Mouse (Mus musculus): ENCODE data around the gene Ifi27l2b. TPM values are rescaled to one million over a fixed set of nuclear protein-coding genes. Genes with fewer than 3 reads are reported as not detected.
"Not testable (repeated sequence)": the region's sequence is repeated elsewhere in the genome, so short reads cannot be mapped to it uniquely, and the experiment has no call there.

Gene Ifi27l2b
- polyA plus RNA-seq (2015; fragmentation: Nextera tagmentation; extraction: Ambion mirVana), result not detected in 2 replicates

DNA sequence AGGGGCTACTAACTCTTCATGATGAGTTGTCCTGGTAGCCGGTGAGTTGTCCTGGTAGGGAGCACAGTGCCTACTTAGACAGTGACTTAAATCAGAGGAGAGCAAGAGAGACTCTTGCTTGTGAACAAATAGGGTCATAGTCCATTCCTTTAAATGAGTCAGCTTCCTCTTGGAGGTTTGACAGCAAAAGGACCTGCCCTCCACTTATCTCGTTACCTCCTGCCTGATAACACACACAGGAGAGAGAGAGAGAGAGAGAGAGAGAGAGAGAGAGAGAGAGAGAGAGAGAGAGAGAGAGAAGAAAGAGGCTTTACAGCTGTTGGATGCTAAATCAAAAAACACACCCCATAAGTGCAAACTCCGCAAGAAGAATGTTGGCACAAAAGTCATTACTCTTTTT lies at the start of gene Ifi27l2b:
Gene Ifi27l2b (minus strand): TSS at position 84 of the 400 bp plus-strand sequence.
- 82% methylated on average over 3 of the region's 3 CpGs for WGBS
- Histone ChIP-seq H3K27me3 (no peaks in the 10 kb centered on the region), H3K36me3 (no peaks in the 10 kb centered on the region), H3K9me3 (no peaks in the 10 kb centered on the region), H3K9ac (no peak within 1 kb of the TSS), H3K4me3 (no peak within 1 kb of the TSS), H3K27ac (no peak within 1 kb of the TSS), H3K4me1 (replicated peaks) (no peaks in the 10 kb centered on the region), H3K4me2 (no peak within 1 kb of the TSS)
- no peak for ATAC-seq (ENCODE audit: low FRiP score)

DNA sequence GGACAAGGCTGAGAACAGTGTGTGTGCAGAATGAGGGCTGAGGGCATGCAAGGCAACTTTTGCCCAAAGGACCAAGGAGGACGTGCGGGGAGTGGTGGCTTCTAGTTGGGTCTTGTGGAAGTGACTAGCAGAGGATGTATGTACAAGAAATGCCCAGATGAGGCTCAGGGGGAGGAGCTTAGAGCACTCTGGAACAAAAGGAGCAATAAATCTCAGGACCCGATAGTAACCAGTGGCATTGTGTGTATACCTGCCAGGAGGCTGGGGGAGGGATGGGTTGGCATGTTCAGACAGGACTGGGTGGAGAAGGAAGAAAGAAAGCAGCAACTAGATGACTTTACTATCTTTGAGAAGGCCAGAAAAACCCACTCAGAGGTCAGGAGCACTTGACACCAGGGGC lies 47.4 kb upstream of the Ifi27l2b start:
- H3K9ac ChIP-seq, result no peak overlapping the region
- H3K9me3 ChIP-seq, result no peaks in the 10 kb centered on the region
- ATAC-seq (ENCODE audit: low FRiP score), result no peak
- no peaks in the 10 kb centered on the region for H3K4me1 ChIP-seq (replicated peaks)
- 85% methylated on average over 3 of the region's 3 CpGs for WGBS
- no peak overlapping the region for H3K27ac ChIP-seq
- no peak overlapping the region for H3K4me2 ChIP-seq
- H3K4me3 ChIP-seq, result no peak overlapping the region
- H3K36me3 ChIP-seq, result no peaks in the 10 kb centered on the region
- H3K27me3 ChIP-seq, result no peaks in the 10 kb centered on the region

GRCm38 (mm10) chr12:103503300-103503699 lies 46.3 kb upstream of the Ifi27l2b start:
- Histone ChIP-seq H3K27me3 (no peaks in the 10 kb centered on the region; the same call in 1 of the 2 replicates), H3K4me1 (replicated peaks) (no peaks in the 10 kb centered on the region), H3K9ac (no peak overlapping the region), H3K9me3 (no peaks in the 10 kb centered on the region), H3K27ac (no peak overlapping the region), H3K36me3 (no peaks in the 10 kb centered on the region), H3K4me2 (no peak overlapping the region), H3K4me3 (no peak overlapping the region)
- 77% methylated on average over 3 of the region's 3 CpGs for WGBS
- no peak for ATAC-seq (ENCODE audit: low FRiP score)

GRCm38 (mm10) chr12:103499261-103499660 lies 42.2 kb upstream of the Ifi27l2b start:
- Histone ChIP-seq H3K4me3 (no peak overlapping the region), H3K36me3 (no peaks in the 10 kb centered on the region), H3K9ac (no peak overlapping the region), H3K9me3 (no peaks in the 10 kb centered on the region), H3K4me2 (no peak overlapping the region), H3K4me1 (replicated peaks) (no peaks in the 10 kb centered on the region), H3K27ac (no peak overlapping the region), H3K27me3 (no peaks in the 10 kb centered on the region; the same call in 1 of the 2 replicates)
- 75% methylated on average over 2 of the region's 2 CpGs for WGBS
- no peak for ATAC-seq (ENCODE audit: low FRiP score)

DNA sequence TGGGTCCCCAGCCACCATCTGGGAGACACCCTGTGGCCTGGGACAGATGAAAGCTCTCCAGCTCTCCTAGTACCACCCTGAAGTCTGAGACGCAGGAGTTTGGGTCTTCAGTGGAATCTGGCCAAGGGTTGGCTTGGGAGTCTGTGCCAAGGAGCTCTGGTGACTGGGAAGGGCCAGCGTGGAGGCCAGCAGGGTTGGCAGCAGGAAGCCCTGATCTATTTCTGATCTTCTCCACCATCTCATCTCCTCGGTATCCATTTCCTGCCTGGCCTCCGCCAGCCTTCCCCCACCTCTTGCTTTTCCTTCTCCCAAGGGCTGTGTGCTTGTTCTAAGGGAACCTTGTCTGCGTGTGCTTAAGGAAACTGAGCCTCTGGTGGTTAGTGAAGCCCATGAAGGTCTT lies 41.7 kb upstream of the Ifi27l2b start:
- H3K9me3 ChIP-seq, result no peaks in the 10 kb centered on the region
- no peaks in the 10 kb centered on the region for H3K4me1 ChIP-seq (replicated peaks)
- no peak overlapping the region for H3K4me2 ChIP-seq
- 72% methylated on average over 5 of the region's 5 CpGs for WGBS
- H3K27ac ChIP-seq, result no peak overlapping the region
- no peaks in the 10 kb centered on the region for H3K36me3 ChIP-seq
- ATAC-seq (ENCODE audit: low FRiP score), result no peak
- H3K27me3 ChIP-seq, result no peaks in the 10 kb centered on the region; the same call in 1 of the 2 replicates
- H3K9ac ChIP-seq, result no peak overlapping the region
- H3K4me3 ChIP-seq, result no peak overlapping the region

- no peak overlapping the region for H3K27ac ChIP-seq
- 26% methylated on average over 6 of the region's 6 CpGs for WGBS
- no peaks in the 10 kb centered on the region for H3K9me3 ChIP-seq
- no peaks in the 10 kb centered on the region; the same call in 1 of the 2 replicates for H3K27me3 ChIP-seq
- H3K4me3 ChIP-seq, result no peak overlapping the region
- no peak overlapping the region for H3K4me2 ChIP-seq
- ATAC-seq (ENCODE audit: low FRiP score), result no peak
- no peaks in the 10 kb centered on the region for H3K36me3 ChIP-seq
- no peak overlapping the region for H3K9ac ChIP-seq
- no peaks in the 10 kb centered on the region for H3K4me1 ChIP-seq (replicated peaks)
Measured at GRCm38 (mm10) chr12:103494486-103494885, 37.5 kb upstream of the Ifi27l2b start.

DNA sequence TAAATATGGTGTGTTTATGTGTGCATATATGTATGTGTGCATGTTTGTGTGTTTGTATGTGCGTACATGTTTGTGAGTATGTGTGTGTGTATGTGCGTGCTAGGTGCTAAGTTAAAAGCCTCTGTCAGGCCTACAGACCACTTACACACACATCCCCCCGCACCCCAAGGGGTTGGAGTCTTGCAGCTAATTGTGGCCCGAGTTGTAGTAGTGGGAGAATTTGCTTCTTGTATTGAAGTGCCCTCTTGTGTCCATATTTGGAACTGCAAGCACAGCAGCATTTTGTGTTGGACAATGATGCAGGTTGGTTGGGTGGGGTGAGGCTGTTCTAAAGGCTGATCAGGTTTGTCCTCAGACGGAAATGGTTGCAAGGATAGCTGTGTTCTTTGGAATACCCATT lies 35.7 kb upstream of the Ifi27l2b start:
- Histone ChIP-seq H3K4me1 (replicated peaks) (no peaks in the 10 kb centered on the region), H3K27me3 (no peaks in the 10 kb centered on the region), H3K27ac (no peak overlapping the region), H3K4me2 (no peak overlapping the region), H3K9me3 (no peaks in the 10 kb centered on the region), H3K4me3 (no peak overlapping the region), H3K9ac (no peak overlapping the region), H3K36me3 (no peaks in the 10 kb centered on the region)
- 41% methylated on average over 5 of the region's 5 CpGs for WGBS
- ATAC-seq (ENCODE audit: low FRiP score), result no peak

GRCm38 (mm10) chr12:103491091-103491730 lies 34.2 kb upstream of the Ifi27l2b start:
- ATAC-seq (ENCODE audit: low FRiP score), result no peak
- 77% methylated on average over 3 of the region's 3 CpGs for WGBS

DNA sequence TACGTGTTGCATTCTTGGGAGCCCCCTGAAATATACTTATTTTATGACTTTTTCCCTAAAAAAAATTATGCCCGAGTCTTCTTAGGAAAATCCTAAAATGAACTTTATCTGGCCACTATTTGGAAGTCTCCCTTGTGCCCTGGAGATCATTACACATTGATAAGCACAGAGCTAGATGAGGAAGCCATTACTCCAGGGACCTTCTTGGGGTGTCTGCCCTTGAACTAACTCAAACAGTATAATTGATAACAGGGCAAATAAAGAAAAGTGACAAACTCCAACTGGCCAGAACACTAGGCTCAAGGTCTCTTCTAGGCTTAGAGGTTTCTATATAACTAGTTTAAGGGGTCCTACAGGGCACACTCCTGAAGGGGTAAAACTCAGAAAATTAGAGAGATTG lies 30.7 kb upstream of the Ifi27l2b start:
- H3K9ac ChIP-seq, result no peak overlapping the region
- no peak for ATAC-seq (ENCODE audit: low FRiP score)
- WGBS, result 83% methylated on average over 2 of the region's 2 CpGs
- no peak overlapping the region for H3K27ac ChIP-seq
- H3K36me3 ChIP-seq, result no peaks in the 10 kb centered on the region
- H3K27me3 ChIP-seq, result no peaks in the 10 kb centered on the region; the same call in 1 of the 2 replicates
- H3K4me3 ChIP-seq, result no peak overlapping the region
- H3K4me1 ChIP-seq (replicated peaks), result no peaks in the 10 kb centered on the region
- no peak overlapping the region for H3K4me2 ChIP-seq
- no peaks in the 10 kb centered on the region for H3K9me3 ChIP-seq

More at GRCm38 (mm10) chr12:103491091-103491730, 34.2 kb upstream of the Ifi27l2b start:
- Histone ChIP-seq H3K4me2 (no peak overlapping the region), H3K4me1 (replicated peaks) (no peaks in the 10 kb centered on the region), H3K9me3 (no peaks in the 10 kb centered on the region), H3K27me3 (no peaks in the 10 kb centered on the region), H3K27ac (no peak overlapping the region), H3K9ac (no peak overlapping the region), H3K36me3 (no peaks in the 10 kb centered on the region), H3K4me3 (no peak overlapping the region)

DNA sequence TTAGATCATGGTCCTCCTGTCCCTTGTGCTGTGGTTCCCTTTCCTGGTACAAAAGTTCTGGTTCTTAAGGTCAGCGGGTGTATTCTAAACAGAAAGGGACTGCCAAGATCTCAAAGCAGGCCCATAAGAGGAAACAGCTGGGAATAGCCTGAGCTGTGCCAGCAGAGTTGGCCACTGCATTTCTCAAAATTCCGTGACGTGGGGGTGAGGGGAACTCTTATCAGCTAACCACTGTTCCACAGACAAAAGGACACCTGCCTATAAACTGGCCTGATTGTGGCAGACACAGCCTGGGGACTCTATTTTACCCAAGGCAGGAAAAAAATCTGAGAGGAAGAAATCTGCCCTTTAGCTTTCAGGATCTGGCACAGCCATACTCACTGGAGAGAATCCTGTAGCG lies 30.3 kb upstream of the Ifi27l2b start:
- H3K27me3 ChIP-seq, result no peaks in the 10 kb centered on the region; the same call in 1 of the 2 replicates
- ATAC-seq (ENCODE audit: low FRiP score), result no peak
- H3K9ac ChIP-seq, result no peak overlapping the region
- no peak overlapping the region for H3K4me3 ChIP-seq
- no peak overlapping the region for H3K27ac ChIP-seq
- H3K4me2 ChIP-seq, result no peak overlapping the region
- WGBS, result 79% methylated on average over 4 of the region's 4 CpGs
- H3K9me3 ChIP-seq, result no peaks in the 10 kb centered on the region
- H3K36me3 ChIP-seq, result no peaks in the 10 kb centered on the region
- no peaks in the 10 kb centered on the region for H3K4me1 ChIP-seq (replicated peaks)

- no peaks in the 10 kb centered on the region for H3K9me3 ChIP-seq
- no peaks in the 10 kb centered on the region for H3K36me3 ChIP-seq
- no peak overlapping the region for H3K27ac ChIP-seq
- ATAC-seq (ENCODE audit: low FRiP score), result no peak
- H3K4me2 ChIP-seq, result no peak overlapping the region
- no peaks in the 10 kb centered on the region for H3K4me1 ChIP-seq (replicated peaks)
- WGBS, result 96% methylated on average over 1 of the region's 1 CpGs
- H3K9ac ChIP-seq, result no peak overlapping the region
- no peak overlapping the region for H3K4me3 ChIP-seq
- no peaks in the 10 kb centered on the region; the same call in 1 of the 2 replicates for H3K27me3 ChIP-seq
Measured at GRCm38 (mm10) chr12:103486726-103487125, 29.7 kb upstream of the Ifi27l2b start.

DNA sequence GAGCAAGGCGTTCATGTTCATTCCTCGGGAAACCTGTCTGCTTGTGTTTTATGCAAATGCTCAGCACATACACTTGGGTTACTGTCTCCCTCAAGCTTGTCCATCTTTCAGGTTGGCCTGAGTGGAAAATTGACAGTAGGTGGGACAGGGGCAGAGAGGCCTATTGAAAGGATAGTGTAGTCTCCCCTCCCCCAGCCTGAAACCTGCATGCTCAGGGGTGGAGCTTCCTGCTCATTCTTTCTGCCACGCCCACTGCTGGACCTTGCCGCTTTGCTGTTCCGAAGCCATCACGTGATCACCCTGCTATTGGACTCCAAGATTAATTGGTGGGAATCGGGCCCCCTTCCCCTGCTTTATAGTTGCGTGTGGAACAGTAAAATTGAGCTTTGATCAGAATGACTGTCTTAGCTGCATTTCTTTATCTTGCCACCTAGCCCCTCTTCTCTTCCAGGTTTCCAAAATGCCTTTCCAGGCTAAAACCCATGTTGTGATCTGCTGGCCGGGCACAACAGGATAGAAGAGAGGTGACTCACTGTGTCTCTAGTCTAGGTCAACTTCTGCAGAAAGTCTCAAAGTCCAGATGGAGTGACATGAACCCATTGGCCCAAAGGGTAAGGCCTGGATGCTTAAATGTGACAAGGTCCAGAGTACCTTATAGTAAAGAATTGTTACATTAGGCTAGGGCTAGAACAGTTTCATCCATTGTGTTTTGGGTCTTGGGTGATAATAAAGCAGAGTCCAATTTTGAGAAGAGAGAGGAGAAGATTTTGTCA lies 27.4 kb upstream of the Ifi27l2b start:
- not testable (repeated sequence) for ATAC-seq (ENCODE audit: low FRiP score); H3K27me3 ChIP-seq; H3K27ac ChIP-seq; H3K4me3 ChIP-seq; H3K36me3 ChIP-seq; H3K4me1 ChIP-seq (replicated peaks); H3K4me2 ChIP-seq; H3K9ac ChIP-seq; H3K9me3 ChIP-seq
- 71% methylated on average over 9 of the region's 9 CpGs for WGBS

- no peak overlapping the region for H3K27ac ChIP-seq
- H3K36me3 ChIP-seq, result no peaks in the 10 kb centered on the region
- no peak overlapping the region for H3K4me3 ChIP-seq
- 88% methylated on average over 2 of the region's 2 CpGs for WGBS
- no peaks in the 10 kb centered on the region for H3K9me3 ChIP-seq
- no peaks in the 10 kb centered on the region for H3K4me1 ChIP-seq (replicated peaks)
- no peak overlapping the region for H3K9ac ChIP-seq
- H3K27me3 ChIP-seq, result no peaks in the 10 kb centered on the region; the same call in 1 of the 2 replicates
- no peak for ATAC-seq (ENCODE audit: low FRiP score)
- H3K4me2 ChIP-seq, result no peak overlapping the region
Measured at GRCm38 (mm10) chr12:103482781-103483180, 25.8 kb upstream of the Ifi27l2b start.
